Mouse (Mus musculus) hindbrain, embryonic 10.5 days (tissue): ENCODE data around the gene Cdh13. TPM values are rescaled to one million over a fixed set of nuclear protein-coding genes. Genes with fewer than 3 reads are reported as not detected.

Experiments
- DNase-seq: peaks from one replicate; pipeline ENCODE4 v3.0.0-alpha.2; 2017; ENCODE audit warnings: low spot score
- H3K27ac ChIP-seq: fragments of 300-500 bp; sonication (generic); 2 replicates; pipeline ENCODE4 v1.5.1; 2016; ENCODE audit warnings: mild to moderate bottlenecking, moderate library complexity
- H3K27me3 ChIP-seq: fragments of 300-500 bp; sonication (generic); 2 replicates; pipeline ENCODE4 v1.6.1; 2016; ENCODE audit warnings: mild to moderate bottlenecking; ENCODE audit not compliant: poor library complexity, insufficient read depth, severe bottlenecking
- H3K36me3 ChIP-seq: fragments of 300-500 bp; sonication (generic); 2 replicates; pipeline ENCODE4 v1.6.1; 2016; ENCODE audit warnings: mild to moderate bottlenecking, moderate library complexity
- H3K4me1 ChIP-seq: fragments of 300-500 bp; sonication (generic); replicated peaks from 2 replicates; pipeline ENCODE4 v1.6.1; 2016; ENCODE audit warnings: mild to moderate bottlenecking
- H3K4me3 ChIP-seq: fragments of 300-500 bp; sonication (generic); 2 replicates; pipeline ENCODE4 v1.5.1; 2016; ENCODE audit warnings: mild to moderate bottlenecking, moderate library complexity
- H3K9me3 ChIP-seq: fragments of 300-500 bp; sonication (generic); 2 replicates; pipeline ENCODE4 v1.6.1; 2016; ENCODE audit warnings: mild to moderate bottlenecking, moderate library complexity
- WGBS: fragments of 180-500 bp; shearing (Covaris S2); methylation state at CpG from one replicate; pipeline ENCODE4 v1.1.7; 2016; 5-methylcytosine and 5-hydroxymethylcytosine counted together
- polyA plus RNA-seq: library from polyadenylated mRNA; unstranded; fragments of >200 nt; fragmentation: Nextera tagmentation; extraction: Ambion mirVana; gene quantifications from 2 replicates; pipeline ENCODE4 v1.2.1, GENCODE M21; 2016

Gene Cdh13
- polyA plus RNA-seq, 1 experiment from 2014 or later: 8.5 TPM

DNA sequence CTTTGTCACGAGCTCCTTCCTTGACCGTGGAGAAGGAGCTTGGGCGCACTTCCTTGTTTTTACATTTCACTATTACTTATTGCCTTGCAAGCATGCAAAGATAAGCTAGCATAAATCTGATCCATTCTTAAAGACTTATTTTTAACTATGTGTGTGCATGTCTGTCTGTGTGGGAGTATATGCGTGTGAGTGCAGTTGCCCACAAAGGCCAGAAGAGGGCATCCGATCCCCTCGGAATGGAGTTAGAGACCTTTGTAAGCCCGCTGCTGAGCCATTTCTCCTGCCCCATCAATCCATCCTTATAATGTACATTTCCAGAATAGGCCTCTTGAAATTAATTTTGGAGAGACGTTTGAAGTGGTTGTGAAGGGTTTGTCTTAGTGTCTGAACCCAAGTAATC lies 298.7 kb downstream of the Cdh13 start:
- H3K27me3 ChIP-seq: no peaks in the 10 kb centered on the region
- no peaks in the 10 kb centered on the region for H3K36me3 ChIP-seq
- H3K4me1 ChIP-seq: no peaks in the 10 kb centered on the region
- no peak for DNase-seq
- WGBS: 96% methylated on average over 8 of the region's 8 CpGs
- H3K27ac ChIP-seq: no peak overlapping the region
- no peak overlapping the region for H3K4me3 ChIP-seq
- 0 out of 2 replicates have a peak, but pooled peaks cover 7% of the 10 kb centered on the region for H3K9me3 ChIP-seq

- Histone ChIP-seq H3K4me1 (no peaks in the 10 kb centered on the region), H3K4me3 (no peak overlapping the region), H3K9me3 (no peaks in the 10 kb centered on the region), H3K36me3 (no peaks in the 10 kb centered on the region), H3K27ac (no peak overlapping the region), H3K27me3 (no peaks in the 10 kb centered on the region)
- WGBS: 91% methylated on average over 5 of the region's 5 CpGs
- DNase-seq: no peak
Observed at GRCm38 (mm10) chr8:118587981-118588380, 304.4 kb downstream of the Cdh13 start.

DNA sequence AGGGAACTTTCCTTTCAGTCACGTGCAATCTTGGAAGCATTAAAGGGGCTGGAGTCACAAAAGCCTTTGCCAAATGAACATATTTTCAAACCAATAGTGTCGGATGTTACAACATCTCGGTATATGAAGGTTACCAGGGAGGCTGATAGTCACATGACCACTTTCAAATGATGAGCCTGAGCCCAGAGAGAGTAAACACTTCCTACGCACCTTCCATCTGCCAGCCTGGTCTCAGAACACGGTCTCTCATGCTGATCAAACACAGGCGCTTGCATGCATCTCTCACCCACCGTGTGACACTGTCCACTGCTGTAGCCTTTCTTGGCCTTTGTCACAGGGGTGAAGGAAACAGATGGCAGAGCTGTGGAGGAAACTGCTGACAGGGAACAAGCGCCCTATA lies 313.3 kb downstream of the Cdh13 start:
- H3K9me3 ChIP-seq: peaks cover 3% of the 10 kb centered on the region; the same call in 1 of the 2 replicates
- no peak overlapping the region for H3K4me3 ChIP-seq
- no peaks in the 10 kb centered on the region for H3K36me3 ChIP-seq
- WGBS: 87% methylated on average over 8 of the region's 8 CpGs
- H3K27ac ChIP-seq: no peak overlapping the region
- DNase-seq: no peak
- no peaks in the 10 kb centered on the region for H3K27me3 ChIP-seq
- H3K4me1 ChIP-seq: no peaks in the 10 kb centered on the region

DNA sequence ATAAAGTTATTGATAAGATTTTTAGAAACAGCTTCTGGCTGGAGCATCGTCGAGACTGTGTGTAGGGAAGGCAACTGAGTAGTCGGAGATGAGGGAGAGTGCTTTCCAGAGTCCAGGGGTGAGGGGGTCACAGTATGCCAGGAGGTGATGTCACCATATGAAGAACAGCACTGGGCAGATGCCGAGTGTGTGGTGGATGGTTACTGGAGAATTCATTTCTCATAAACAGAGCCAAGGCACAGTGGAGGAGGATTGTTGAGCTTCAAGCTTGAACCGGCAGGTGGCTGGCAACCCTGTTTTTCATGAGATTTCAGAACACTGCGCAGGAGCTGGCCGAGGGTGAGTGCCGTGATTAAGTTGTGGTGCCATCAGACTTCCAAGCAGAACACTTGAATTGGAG lies 317.8 kb downstream of the Cdh13 start:
- Histone ChIP-seq H3K36me3 (no peaks in the 10 kb centered on the region), H3K27ac (no peak overlapping the region), H3K27me3 (no peaks in the 10 kb centered on the region), H3K4me3 (no peak overlapping the region), H3K4me1 (no peaks in the 10 kb centered on the region), H3K9me3 (no peaks in the 10 kb centered on the region)
- no peak for DNase-seq
- 88% methylated on average over 8 of the region's 8 CpGs for WGBS

- no peak overlapping the region for H3K27ac ChIP-seq
- H3K9me3 ChIP-seq: no peaks in the 10 kb centered on the region
- DNase-seq: no peak
- 80% methylated on average over 8 of the region's 8 CpGs for WGBS
- no peak overlapping the region for H3K4me3 ChIP-seq
- H3K36me3 ChIP-seq: no peaks in the 10 kb centered on the region
- H3K27me3 ChIP-seq: no peaks in the 10 kb centered on the region
- H3K4me1 ChIP-seq: no peaks in the 10 kb centered on the region
Observed at GRCm38 (mm10) chr8:118602074-118602473, 318.5 kb downstream of the Cdh13 start.

DNA sequence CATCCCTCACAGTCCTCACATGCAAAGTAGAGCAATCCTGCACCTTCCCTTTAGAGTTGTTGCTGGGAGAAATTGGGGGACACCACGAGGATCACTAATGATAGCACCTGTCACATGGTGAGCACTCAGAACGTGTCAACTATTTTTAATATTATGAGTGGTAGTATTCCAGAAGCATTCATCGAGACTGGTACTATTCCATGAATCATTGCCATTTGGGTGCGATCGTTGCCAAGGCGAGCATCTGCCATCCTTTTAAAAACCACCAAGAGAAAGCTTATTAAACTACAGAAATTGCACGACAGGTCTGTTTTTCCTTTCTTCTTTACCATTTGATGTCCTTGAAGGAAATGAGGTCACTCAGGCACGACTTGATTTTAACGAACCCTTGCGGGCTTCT lies 328.0 kb downstream of the Cdh13 start:
- Histone ChIP-seq H3K4me1 (no peaks in the 10 kb centered on the region), H3K27me3 (no peaks in the 10 kb centered on the region), H3K4me3 (no peak overlapping the region), H3K36me3 (no peaks in the 10 kb centered on the region), H3K9me3 (no peaks in the 10 kb centered on the region), H3K27ac (no peak overlapping the region)
- no peak for DNase-seq
- WGBS: 89% methylated on average over 10 of the region's 10 CpGs

DNA sequence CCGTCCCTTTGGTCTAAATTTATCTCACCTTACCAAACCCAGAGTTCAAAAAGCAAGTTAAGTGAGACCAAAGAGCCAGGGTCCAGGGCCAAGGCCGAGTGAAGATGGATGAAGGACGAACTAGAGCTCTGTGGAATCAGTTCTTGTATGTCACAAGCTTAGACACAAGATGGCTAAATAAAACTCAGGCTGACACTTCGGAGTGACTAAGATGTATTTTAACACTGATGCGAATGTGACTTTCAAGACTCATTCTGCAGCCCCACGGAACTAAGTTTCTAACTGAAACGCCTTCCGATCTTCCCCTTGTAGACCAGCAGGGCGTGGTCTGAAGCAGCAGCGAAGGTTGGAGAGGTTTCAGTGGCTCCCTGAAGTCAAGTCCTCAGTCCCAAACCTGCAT lies 334.7 kb downstream of the Cdh13 start:
- Histone ChIP-seq H3K36me3 (no peaks in the 10 kb centered on the region), H3K4me3 (no peak overlapping the region), H3K4me1 (no peaks in the 10 kb centered on the region), H3K27me3 (no peaks in the 10 kb centered on the region), H3K27ac (no peak overlapping the region), H3K9me3 (no peaks in the 10 kb centered on the region)
- no peak for DNase-seq
- 94% methylated on average over 10 of the region's 10 CpGs for WGBS

- H3K27me3 ChIP-seq: no peaks in the 10 kb centered on the region
- H3K9me3 ChIP-seq: no peaks in the 10 kb centered on the region
- WGBS: 93% methylated on average over 5 of the region's 5 CpGs
- no peak for DNase-seq
- no peak overlapping the region for H3K27ac ChIP-seq
- no peaks in the 10 kb centered on the region for H3K4me1 ChIP-seq
- H3K4me3 ChIP-seq: no peak overlapping the region
- H3K36me3 ChIP-seq: no peaks in the 10 kb centered on the region
Observed at GRCm38 (mm10) chr8:118626425-118626824, 342.9 kb downstream of the Cdh13 start.

- WGBS: 80% methylated on average over 5 of the region's 5 CpGs
- Histone ChIP-seq H3K36me3 (no peaks in the 10 kb centered on the region), H3K4me1 (no peaks in the 10 kb centered on the region), H3K27ac (no peak overlapping the region), H3K27me3 (no peaks in the 10 kb centered on the region), H3K9me3 (no peaks in the 10 kb centered on the region), H3K4me3 (no peak overlapping the region)
- DNase-seq: no peak
Observed at GRCm38 (mm10) chr8:118627737-118628136, 344.2 kb downstream of the Cdh13 start.

GRCm38 (mm10) chr8:118628702-118629101 lies 345.2 kb downstream of the Cdh13 start:
- no peak overlapping the region for H3K27ac ChIP-seq
- WGBS: 60% methylated on average over 8 of the region's 8 CpGs
- no peak for DNase-seq
- H3K4me3 ChIP-seq: no peak overlapping the region
- H3K9me3 ChIP-seq: no peaks in the 10 kb centered on the region
- H3K36me3 ChIP-seq: no peaks in the 10 kb centered on the region
- H3K4me1 ChIP-seq: no peaks in the 10 kb centered on the region
- no peaks in the 10 kb centered on the region for H3K27me3 ChIP-seq

DNA sequence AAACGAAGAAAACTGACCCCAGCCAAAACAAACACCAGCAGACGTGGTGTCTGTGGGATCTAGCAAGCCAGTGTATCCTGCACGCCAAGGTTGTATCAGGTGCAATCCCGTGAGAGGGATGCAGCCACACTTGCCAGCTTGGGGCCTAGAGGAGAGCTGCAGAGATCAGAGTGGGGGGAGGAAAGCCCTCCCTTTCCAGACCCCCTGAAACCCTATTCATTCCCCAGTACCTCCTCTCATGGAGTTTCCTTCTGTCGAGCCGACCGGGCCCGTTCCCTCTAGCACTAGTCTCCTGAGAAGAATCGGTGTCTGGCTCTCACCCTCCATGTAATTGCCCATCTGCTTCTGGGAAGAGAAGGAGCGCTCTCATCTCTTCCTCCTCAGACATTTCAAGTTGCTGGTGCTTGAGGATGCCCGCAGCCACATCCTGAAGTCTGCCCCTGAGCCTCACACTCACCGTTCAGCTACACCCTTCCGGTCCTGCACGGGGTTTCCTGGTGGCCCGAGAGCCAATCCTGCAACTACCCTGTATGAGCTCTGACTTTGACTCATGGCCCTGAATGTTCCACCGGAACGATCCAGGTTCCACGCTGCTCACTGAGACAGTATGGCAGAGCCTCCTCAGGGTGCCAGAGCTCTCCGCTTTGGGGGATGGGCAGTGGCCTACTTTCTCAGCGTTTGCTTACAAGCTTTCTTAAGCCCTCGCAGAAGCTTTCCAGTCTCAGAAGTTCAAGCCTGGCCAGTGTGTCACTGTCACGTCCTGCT lies 351.9 kb downstream of the Cdh13 start:
- WGBS: 71% methylated on average over 22 of the region's 22 CpGs
- no peaks in the 10 kb centered on the region for H3K36me3 ChIP-seq

GRCm38 (mm10) chr8:118639606-118640005 lies 356.1 kb downstream of the Cdh13 start:
- WGBS: 95% methylated on average over 8 of the region's 8 CpGs
- no peaks in the 10 kb centered on the region for H3K9me3 ChIP-seq
- no peaks in the 10 kb centered on the region for H3K27me3 ChIP-seq
- no peaks in the 10 kb centered on the region for H3K36me3 ChIP-seq
- no peaks in the 10 kb centered on the region for H3K4me1 ChIP-seq
- H3K27ac ChIP-seq: no peak overlapping the region
- H3K4me3 ChIP-seq: no peak overlapping the region
- no peak for DNase-seq

More for the DNA sequence above, 351.9 kb downstream of the Cdh13 start:
- no peaks in the 10 kb centered on the region for H3K9me3 ChIP-seq
- no peaks in the 10 kb centered on the region for H3K4me1 ChIP-seq
- no peaks in the 10 kb centered on the region for H3K27me3 ChIP-seq
- H3K4me3 ChIP-seq: no peak overlapping the region
- H3K27ac ChIP-seq: no peak overlapping the region
- no peak for DNase-seq

DNA sequence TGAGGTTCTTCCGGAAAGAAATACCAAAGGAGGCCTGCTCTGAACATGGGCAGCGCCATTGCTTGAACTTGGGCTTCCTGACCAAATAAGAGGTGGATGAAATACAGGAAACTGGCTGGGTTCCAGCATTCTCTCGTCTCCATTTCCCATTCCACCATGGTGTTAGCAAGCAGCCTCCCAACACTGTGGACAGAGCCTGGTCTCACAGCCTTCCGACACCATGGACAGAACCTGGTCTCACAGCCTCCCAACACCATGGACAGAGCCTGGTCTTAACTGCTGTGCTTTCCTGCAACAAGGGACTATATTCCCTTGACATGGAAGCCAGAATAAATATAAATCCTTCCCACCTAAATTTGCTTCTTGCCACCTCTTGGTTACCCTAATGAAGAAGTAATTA lies 358.3 kb downstream of the Cdh13 start:
- Histone ChIP-seq H3K4me3 (no peak overlapping the region), H3K36me3 (no peaks in the 10 kb centered on the region), H3K27me3 (no peaks in the 10 kb centered on the region), H3K4me1 (no peaks in the 10 kb centered on the region), H3K27ac (no peak overlapping the region), H3K9me3 (no peaks in the 10 kb centered on the region)
- DNase-seq: no peak
- 88% methylated on average over 4 of the region's 4 CpGs for WGBS
